In genomic region chr11:103451105-103451504, GRCm38 (mm10) we compare ENCODE assay signal across 11 mouse cellular contexts. TPM values are rescaled to one million over a fixed set of nuclear protein-coding genes. Genes with fewer than 3 reads are reported as not detected.
"Had no signal": no experiment of that assay in that cellular context is flagged by ENCODE, and none has a peak within 500 bp of the region (broad histone marks: within the 10 kb centered on the region; RNA-seq: fewer than 3 reads in every experiment).

No protein-coding gene starts in this region.

RNA-seq across cellular contexts. Expression of gene Lrrc37a, which starts 53.3 kb away (rescaled TPM):
- polyA plus RNA-seq: neural tube, embryonic 13.5 days; neural tube, embryonic 14.5 days; neural tube, embryonic 15.5 days; small intestine, adult 2 months; spleen, adult 2 months; stomach, embryonic 14.5 days; stomach, embryonic 15.5 days; stomach, embryonic 16.5 days; stomach, postnatal 0 days; thymus, postnatal 0 days; urinary bladder, adult 2 months had no signal
